Mouse (Mus musculus): ENCODE data around the gene Gmnc.

The Gmnc gene

GRCm38 (mm10) chr16:26991477-26992300, at the start of gene Gmnc:
Gene Gmnc, minus strand, starts transcription at chr16:26991652.
- no peaks in the 10 kb centered on the region for H3K27me3 ChIP-seq (ENCODE audit: insufficient read depth, low read length)
- TF ChIP-seq CTCF (conservative IDR thresholded peaks at IDR 0.05; ENCODE audit: low read length), result no peak
- no peak for TF ChIP-seq POU5F1 (IDR thresholded peaks at IDR 0.05; ENCODE audit: borderline replicate concordance, low read length)
- TF ChIP-seq NANOG (IDR thresholded peaks at IDR 0.05; ENCODE audit: borderline replicate concordance, low read length), result no peak
- no peaks in the 10 kb centered on the region for H3K4me1 ChIP-seq (replicated peaks; ENCODE audit: low read depth, low read length)
- no peak within 1 kb of the TSS for H3K4me3 ChIP-seq (replicated peaks; ENCODE audit: low read length)
- no peaks in the 10 kb centered on the region for H3K36me3 ChIP-seq (ENCODE audit: insufficient read depth, low read length)
- no peaks in the 10 kb centered on the region for H3K9me3 ChIP-seq (ENCODE audit: low read length)

- Histone ChIP-seq H3K27me3 (ENCODE audit: insufficient read depth, low read length) (no peaks in the 10 kb centered on the region), H3K36me3 (ENCODE audit: insufficient read depth, low read length) (no peaks in the 10 kb centered on the region), H3K4me3 (replicated peaks; ENCODE audit: low read length) (no peak overlapping the region), H3K4me1 (replicated peaks; ENCODE audit: low read depth, low read length) (no peaks in the 10 kb centered on the region), H3K9me3 (ENCODE audit: low read length) (no peaks in the 10 kb centered on the region)
- no peak for TF ChIP-seq CTCF (conservative IDR thresholded peaks at IDR 0.05; ENCODE audit: low read length)
- no peak for TF ChIP-seq POU5F1 (IDR thresholded peaks at IDR 0.05; ENCODE audit: borderline replicate concordance, low read length)
- no peak for TF ChIP-seq NANOG (IDR thresholded peaks at IDR 0.05; ENCODE audit: borderline replicate concordance, low read length)
These were observed 35.8 kb upstream of the Gmnc start for GRCm38 (mm10) chr16:27027281-27027680.

- no peak for TF ChIP-seq NANOG (IDR thresholded peaks at IDR 0.05; ENCODE audit: borderline replicate concordance, low read length)
- no peak for TF ChIP-seq POU5F1 (IDR thresholded peaks at IDR 0.05; ENCODE audit: borderline replicate concordance, low read length)
- TF ChIP-seq CTCF (conservative IDR thresholded peaks at IDR 0.05; ENCODE audit: low read length), result no peak
- Histone ChIP-seq H3K4me3 (replicated peaks; ENCODE audit: low read length) (no peak overlapping the region), H3K36me3 (ENCODE audit: insufficient read depth, low read length) (no peaks in the 10 kb centered on the region), H3K27me3 (ENCODE audit: insufficient read depth, low read length) (no peaks in the 10 kb centered on the region), H3K4me1 (replicated peaks; ENCODE audit: low read depth, low read length) (no peaks in the 10 kb centered on the region), H3K9me3 (ENCODE audit: low read length) (no peaks in the 10 kb centered on the region)
These were observed 34.8 kb upstream of the Gmnc start for GRCm38 (mm10) chr16:27026226-27026625.

- no peaks in the 10 kb centered on the region for H3K9me3 ChIP-seq (ENCODE audit: low read length)
- H3K4me3 ChIP-seq (replicated peaks; ENCODE audit: low read length), result no peak overlapping the region
- H3K36me3 ChIP-seq (ENCODE audit: insufficient read depth, low read length), result no peaks in the 10 kb centered on the region
- no peaks in the 10 kb centered on the region for H3K27me3 ChIP-seq (ENCODE audit: insufficient read depth, low read length)
- TF ChIP-seq CTCF (conservative IDR thresholded peaks at IDR 0.05; ENCODE audit: low read length), result no peak
- TF ChIP-seq NANOG (IDR thresholded peaks at IDR 0.05; ENCODE audit: borderline replicate concordance, low read length), result no peak
- no peak for TF ChIP-seq POU5F1 (IDR thresholded peaks at IDR 0.05; ENCODE audit: borderline replicate concordance, low read length)
- H3K4me1 ChIP-seq (replicated peaks; ENCODE audit: low read depth, low read length), result no peaks in the 10 kb centered on the region
These were observed 31.3 kb upstream of the Gmnc start for GRCm38 (mm10) chr16:27022746-27023145.

GRCm38 (mm10) chr16:27017309-27017708, 25.9 kb upstream of the Gmnc start:
- Histone ChIP-seq H3K27me3 (ENCODE audit: insufficient read depth, low read length) (no peaks in the 10 kb centered on the region), H3K9me3 (ENCODE audit: low read length) (no peaks in the 10 kb centered on the region), H3K4me1 (replicated peaks; ENCODE audit: low read depth, low read length) (no peaks in the 10 kb centered on the region), H3K4me3 (replicated peaks; ENCODE audit: low read length) (no peak overlapping the region), H3K36me3 (ENCODE audit: insufficient read depth, low read length) (no peaks in the 10 kb centered on the region)
- TF ChIP-seq CTCF (conservative IDR thresholded peaks at IDR 0.05; ENCODE audit: low read length), result no peak
- TF ChIP-seq POU5F1 (IDR thresholded peaks at IDR 0.05; ENCODE audit: borderline replicate concordance, low read length), result no peak
- TF ChIP-seq NANOG (IDR thresholded peaks at IDR 0.05; ENCODE audit: borderline replicate concordance, low read length), result no peak

GRCm38 (mm10) chr16:27002714-27003113, 11.3 kb upstream of the Gmnc start:
- no peaks in the 10 kb centered on the region for H3K27me3 ChIP-seq (ENCODE audit: insufficient read depth, low read length)
- no peaks in the 10 kb centered on the region for H3K36me3 ChIP-seq (ENCODE audit: insufficient read depth, low read length)
- no peaks in the 10 kb centered on the region for H3K4me1 ChIP-seq (replicated peaks; ENCODE audit: low read depth, low read length)
- no peaks in the 10 kb centered on the region for H3K9me3 ChIP-seq (ENCODE audit: low read length)
- no peak for TF ChIP-seq NANOG (IDR thresholded peaks at IDR 0.05; ENCODE audit: borderline replicate concordance, low read length)
- no peak; the same call in 1 of the 2 replicates for TF ChIP-seq CTCF (conservative IDR thresholded peaks at IDR 0.05; ENCODE audit: low read length)
- TF ChIP-seq POU5F1 (IDR thresholded peaks at IDR 0.05; ENCODE audit: borderline replicate concordance, low read length), result no peak
- H3K4me3 ChIP-seq (replicated peaks; ENCODE audit: low read length), result no peak overlapping the region

GRCm38 (mm10) chr16:26999563-26999962, 8.1 kb upstream of the Gmnc start:
- no peak overlapping the region for H3K4me3 ChIP-seq (replicated peaks; ENCODE audit: low read length)
- H3K9me3 ChIP-seq (ENCODE audit: low read length), result no peaks in the 10 kb centered on the region
- no peak for TF ChIP-seq NANOG (IDR thresholded peaks at IDR 0.05; ENCODE audit: borderline replicate concordance, low read length)
- no peak for TF ChIP-seq CTCF (conservative IDR thresholded peaks at IDR 0.05; ENCODE audit: low read length)
- no peak for TF ChIP-seq POU5F1 (IDR thresholded peaks at IDR 0.05; ENCODE audit: borderline replicate concordance, low read length)
- no peaks in the 10 kb centered on the region for H3K36me3 ChIP-seq (ENCODE audit: insufficient read depth, low read length)
- no peaks in the 10 kb centered on the region for H3K27me3 ChIP-seq (ENCODE audit: insufficient read depth, low read length)
- no peaks in the 10 kb centered on the region for H3K4me1 ChIP-seq (replicated peaks; ENCODE audit: low read depth, low read length)

GRCm38 (mm10) chr16:26989415-26990315, 1.8 kb downstream of the Gmnc start:
- H3K9me3 ChIP-seq (ENCODE audit: low read length), result no peaks in the 10 kb centered on the region
- no peak overlapping the region for H3K4me3 ChIP-seq (replicated peaks; ENCODE audit: low read length)
- H3K27me3 ChIP-seq (ENCODE audit: insufficient read depth, low read length), result no peaks in the 10 kb centered on the region
- TF ChIP-seq POU5F1 (IDR thresholded peaks at IDR 0.05; ENCODE audit: borderline replicate concordance, low read length) (no peak), CTCF (conservative IDR thresholded peaks at IDR 0.05; ENCODE audit: low read length) (no peak), NANOG (IDR thresholded peaks at IDR 0.05; ENCODE audit: borderline replicate concordance, low read length) (no peak)
- no peaks in the 10 kb centered on the region for H3K36me3 ChIP-seq (ENCODE audit: insufficient read depth, low read length)
- H3K4me1 ChIP-seq (replicated peaks; ENCODE audit: low read depth, low read length), result no peaks in the 10 kb centered on the region
